Mouse (Mus musculus) spleen, embryonic (tissue): ENCODE results near the gene C130050O18Rik.

ENCODE experiments used
- CTCF ChIA-PET: fragments of 350-600 bp; sonication (Branson Sonifier 250); formaldehyde crosslinking; loops from one replicate; lab custom pipeline; 2022; lab: Charles Lee

C130050O18Rik gene

DNA sequence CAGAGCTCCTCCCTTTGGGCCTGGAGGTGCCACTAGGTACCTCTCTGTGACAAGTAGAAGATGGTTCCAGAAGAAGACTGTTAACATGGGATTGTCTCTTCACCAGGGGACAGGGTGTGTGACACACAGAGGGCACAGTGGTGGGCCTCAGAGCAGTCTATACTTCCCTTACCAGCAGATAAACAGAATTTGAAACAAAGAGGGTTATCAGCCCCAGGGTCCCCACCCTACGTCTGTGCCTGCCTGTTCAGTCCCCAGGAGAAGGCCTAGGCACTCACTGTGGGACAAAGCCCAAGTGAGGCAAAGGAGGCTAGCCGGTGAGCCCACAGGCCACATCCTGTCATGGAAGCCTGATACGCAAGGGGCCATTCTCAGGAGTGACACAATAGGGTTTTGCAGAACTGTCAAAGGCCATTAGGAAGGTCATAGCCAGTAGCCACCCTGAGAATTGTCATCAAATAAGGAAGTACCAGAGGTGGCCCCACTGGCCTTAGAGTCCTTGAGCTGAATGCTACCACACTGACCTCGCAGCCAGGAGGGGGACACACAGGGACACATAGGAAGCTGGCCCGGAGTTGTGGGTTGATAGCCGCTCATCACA is at the start of gene C130050O18Rik:
Gene C130050O18Rik (plus strand): TSS at position 480 of the 601 bp plus-strand sequence.
- CTCF ChIA-PET: interaction anchor here (0.5 to 0.8 kb wide), 2 partner anchors 63 to 80 kb away, joined by 5 read pairs; no protein-coding TSS in a partner anchor

DNA sequence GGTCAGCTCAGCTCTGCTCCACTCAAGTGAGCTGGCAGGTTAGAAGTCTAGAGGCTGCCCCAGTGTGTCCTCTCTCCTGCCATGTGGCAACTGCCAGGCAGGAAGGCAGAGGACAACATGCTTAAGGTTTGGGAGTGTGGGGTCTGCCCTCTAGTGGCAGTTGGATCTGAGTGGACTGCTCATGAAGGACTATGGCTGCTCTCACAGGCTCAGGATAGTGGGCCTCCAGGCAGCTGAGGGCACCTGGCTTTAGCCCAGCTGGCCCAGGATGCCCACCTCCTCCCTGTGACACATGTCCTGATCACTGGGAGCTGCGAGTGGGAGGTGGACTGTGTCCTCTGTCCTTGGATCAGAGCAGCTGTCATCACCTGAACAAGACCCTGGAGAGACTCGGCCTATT is 46.4 kb upstream of the C130050O18Rik start:
- CTCF ChIA-PET: no interaction called here

DNA sequence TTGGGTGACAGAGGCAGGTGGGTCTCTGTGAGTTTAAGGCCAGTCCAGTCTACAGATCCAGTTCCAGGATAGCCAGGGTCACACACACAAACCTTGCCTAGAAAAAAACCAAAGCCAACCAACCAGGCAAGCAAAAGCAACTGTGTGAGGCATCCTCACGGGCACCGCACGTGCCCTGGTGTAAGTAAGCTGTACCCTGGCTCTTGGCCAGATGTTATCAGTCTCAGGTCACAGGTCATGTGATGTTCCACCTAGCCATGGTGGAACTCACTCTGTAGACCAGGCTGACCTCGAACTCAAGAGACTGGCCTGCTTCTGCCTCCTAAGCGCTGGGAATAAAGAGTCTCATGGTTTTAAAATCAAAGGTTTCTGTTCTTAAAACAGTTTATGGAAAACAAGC is 45.8 kb upstream of the C130050O18Rik start:
- CTCF ChIA-PET: no interaction called here

DNA sequence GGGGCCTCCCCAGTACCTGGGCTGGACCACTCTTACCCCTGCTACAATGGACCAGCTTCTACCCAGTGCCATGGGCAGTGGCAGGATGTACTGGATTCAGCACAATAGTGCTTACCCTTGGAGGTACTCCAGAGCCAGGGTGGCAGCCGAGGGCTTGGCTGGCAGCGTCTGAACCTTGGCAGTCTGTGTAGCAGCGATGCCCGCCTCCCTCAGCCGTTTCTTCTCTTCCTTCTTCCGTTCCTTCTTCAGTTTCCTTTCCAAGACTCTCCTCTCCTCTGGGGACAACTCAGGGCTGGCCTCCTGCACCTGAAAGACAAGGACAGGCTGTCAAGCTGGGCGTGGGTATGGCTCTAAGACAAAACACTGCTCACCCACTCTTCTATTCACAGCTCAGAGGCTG is 41.2 kb upstream of the C130050O18Rik start:
- CTCF ChIA-PET: interaction anchor here (1.0 to 2.3 kb wide), 2 partner anchors 9 to 34 kb away, joined by 3 to 16 read pairs; no protein-coding TSS in a partner anchor

DNA sequence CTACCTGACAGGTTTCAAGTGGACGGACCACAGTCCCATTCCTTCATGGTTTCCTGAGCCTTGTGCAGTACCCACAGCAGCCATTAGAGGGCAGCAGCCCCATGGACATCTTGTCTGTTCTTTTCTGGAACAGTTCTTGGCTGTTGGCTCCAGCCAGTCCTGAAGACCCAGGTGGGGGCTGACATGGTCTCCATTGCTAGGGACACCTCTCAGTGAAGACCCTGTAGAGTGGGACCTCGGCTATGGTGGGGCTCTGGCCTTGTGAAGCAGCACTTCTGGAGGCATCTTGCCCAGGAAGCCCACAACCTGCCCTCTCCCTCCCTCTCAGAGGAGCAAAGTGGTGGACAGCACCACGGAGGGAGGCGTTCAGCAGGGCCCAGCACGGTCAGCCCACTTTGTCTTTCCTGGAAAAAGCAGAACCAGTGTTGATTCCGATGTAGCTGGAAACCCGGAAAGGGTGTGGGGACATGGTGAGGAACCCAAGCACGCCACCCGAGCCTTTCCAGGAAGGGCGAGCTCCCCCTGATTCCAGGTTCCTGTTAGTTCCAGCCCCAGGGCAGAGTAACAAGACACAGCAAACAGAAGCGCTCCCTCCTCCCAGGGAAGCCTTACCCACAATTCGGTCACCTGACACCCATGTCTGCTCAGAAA is 40.7 kb upstream of the C130050O18Rik start:
- CTCF ChIA-PET: interaction anchor here (0.6 to 2.3 kb wide), 3 partner anchors 10 to 33 kb away, joined by 3 to 16 read pairs (median 8); no protein-coding TSS in a partner anchor

DNA sequence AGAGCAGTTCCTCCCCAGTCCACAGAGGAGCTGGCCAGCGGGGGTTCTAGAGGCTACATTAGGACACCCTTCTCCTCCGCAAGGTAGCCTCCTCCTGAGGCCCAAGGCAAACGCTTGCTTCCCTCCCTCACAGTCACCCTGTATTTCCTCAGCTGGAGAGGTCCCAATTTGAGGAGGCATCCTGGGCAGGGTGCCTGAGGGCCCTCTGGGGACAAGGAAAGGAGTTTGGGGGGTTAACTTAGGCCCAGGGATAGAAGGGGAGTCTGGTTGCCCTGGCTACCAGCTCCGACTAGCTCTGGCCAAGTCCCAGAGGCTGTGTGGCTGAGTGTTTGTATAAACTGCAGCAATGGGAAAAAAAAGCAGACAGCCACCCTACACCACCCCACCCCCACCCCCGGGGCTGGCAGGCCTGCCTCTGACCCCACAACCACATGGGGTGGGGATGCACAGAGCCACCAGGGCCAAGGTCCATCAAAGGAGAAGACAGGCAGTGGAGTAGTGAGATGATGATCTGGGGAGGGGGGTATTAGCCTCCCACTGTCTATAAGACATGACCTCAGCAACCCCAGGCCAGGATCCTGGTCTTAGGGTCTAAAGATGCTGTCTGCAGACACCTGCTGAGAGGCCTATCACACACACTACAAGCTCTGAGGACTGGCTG is 40.0 kb upstream of the C130050O18Rik start:
- CTCF ChIA-PET: interaction anchor here (0.6 to 2.3 kb wide), 2 partner anchors 22 to 33 kb away, joined by 8 to 16 read pairs; no protein-coding TSS in a partner anchor

DNA sequence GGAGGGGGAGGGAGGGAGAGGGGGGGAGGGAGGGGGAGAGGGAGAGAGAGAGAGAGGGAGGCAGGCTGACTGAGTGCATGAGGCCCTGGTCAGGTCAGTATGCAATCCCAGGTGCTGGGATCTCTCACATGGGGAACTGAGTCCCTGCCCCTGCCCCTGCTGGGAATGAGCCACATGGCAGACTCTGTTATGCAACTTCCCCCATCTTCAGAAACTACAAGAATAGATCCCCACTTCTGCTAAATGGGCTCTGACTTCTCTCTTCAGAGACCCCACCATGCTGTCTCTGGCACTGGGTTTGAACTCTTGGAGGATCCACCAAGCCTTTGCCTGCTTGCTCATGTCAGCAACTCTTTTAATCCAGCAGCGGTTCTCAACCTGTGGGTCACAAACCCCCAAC is 39.3 kb upstream of the C130050O18Rik start:
- CTCF ChIA-PET: interaction anchor here (2.3 kb wide), 1 partner anchor 32 kb away, joined by 16 read pairs; no protein-coding TSS in a partner anchor

DNA sequence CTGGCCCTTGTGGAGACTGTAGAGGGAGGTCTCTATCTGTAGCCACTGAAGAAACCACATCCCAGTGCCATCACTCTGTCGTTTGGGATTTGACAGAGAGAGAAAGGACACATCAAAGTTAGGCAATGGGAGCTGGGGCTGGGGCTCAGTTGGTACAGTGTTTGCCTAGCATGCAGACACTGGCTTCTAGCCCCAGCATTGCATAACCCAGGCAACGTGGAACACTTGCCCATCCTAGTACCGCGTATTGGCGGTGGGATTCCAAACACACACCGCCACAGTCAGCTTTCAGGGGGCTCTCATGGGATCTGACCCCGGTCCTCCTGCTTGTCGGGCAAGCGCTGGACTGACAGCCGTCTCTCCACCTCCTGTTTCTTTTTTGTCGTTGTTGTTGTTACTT is 38.6 kb upstream of the C130050O18Rik start:
- CTCF ChIA-PET: interaction anchor here (1.2 kb wide), 1 partner anchor 34 kb away, joined by 3 read pairs; no protein-coding TSS in a partner anchor

DNA sequence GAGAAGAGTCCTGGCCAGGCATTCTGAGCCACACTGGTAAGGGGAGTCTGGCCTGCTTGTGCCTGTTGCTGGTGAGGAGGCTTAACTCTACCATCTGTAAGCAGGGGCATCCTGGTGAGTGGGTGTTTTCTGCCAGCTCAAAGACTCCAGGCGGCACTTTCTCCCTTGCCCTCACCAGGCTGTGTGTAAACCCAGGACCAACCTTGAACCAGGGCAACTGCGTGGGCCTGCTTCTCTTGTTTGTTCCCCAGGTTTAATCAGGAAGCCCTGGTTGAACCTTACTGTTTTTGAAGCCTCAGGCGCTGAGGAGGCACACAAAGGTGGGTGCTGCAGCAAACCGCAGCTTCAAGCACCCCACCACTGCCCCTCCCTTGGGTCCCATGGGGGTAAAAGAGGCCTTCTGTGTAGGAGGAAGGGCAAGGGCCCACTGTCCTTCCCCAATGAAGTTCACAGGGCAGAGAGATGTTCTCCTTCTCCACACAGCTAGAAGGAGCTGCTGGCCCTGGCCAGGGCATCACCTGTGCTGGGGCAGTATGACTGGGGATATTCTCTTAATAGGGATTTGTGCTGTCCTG is 37.1 kb upstream of the C130050O18Rik start:
- CTCF ChIA-PET: interaction anchor here (0.6 kb wide), 1 partner anchor 91 kb away, joined by 3 read pairs; no protein-coding TSS in a partner anchor

DNA sequence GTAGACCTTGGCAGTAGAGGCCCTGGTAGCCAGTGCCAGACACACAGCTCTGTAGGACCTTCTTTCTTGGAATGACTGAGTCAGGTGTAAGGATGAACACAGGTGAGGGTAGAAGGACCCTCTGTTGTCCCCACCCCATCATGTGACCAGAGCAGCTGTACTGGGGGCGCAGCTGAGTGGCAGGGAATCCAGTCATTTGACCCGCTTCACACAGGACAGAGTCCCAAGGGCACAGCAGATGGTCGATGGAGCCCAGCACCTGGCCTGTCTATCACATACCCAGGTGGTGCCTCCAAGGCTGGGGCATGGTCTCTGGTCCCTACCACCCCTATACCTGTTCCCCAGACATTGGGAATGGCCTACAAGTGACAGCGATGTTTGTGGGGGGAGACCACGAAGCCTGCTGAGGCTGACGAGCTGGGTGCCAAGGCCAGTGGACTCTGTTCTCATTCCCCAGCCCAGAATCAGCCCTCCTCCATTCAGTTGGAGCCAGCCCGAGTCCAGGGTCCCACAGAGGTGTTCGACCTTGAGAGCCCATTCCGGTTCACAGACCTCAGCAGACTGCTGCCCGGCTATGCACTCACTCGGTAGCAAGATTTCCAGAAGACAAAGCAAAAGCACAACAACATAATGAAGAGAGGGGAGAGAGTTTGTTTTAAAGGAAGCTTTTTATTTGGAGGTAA is 36.3 kb upstream of the C130050O18Rik start:
- CTCF ChIA-PET: interaction anchor here (0.6 kb wide), 1 partner anchor 90 kb away, joined by 3 read pairs; no protein-coding TSS in a partner anchor

DNA sequence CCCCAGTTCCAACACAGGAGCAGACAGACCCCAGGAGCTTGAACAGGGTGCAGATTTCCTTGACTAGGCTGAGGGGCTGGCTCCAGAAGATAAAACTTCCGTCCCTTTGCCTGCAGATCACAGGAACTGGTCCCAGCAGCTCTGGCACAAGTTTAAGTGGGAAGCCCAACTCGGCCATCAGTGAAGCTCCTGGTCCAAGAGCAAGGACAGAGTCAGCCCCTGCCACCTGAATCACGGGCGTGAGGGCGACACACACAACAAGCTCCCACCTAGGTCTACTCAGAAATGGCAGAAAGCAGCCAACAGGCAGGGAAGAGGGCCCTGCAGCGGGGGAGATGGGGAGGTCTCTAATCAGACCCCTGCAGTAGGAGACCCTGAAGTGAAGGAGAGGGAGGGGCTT is 34.7 kb upstream of the C130050O18Rik start:
- CTCF ChIA-PET: interaction anchor here (0.6 to 2.0 kb wide), 3 partner anchors 26 to 1501 kb away, joined by 7 to 20 read pairs (median 13); no protein-coding TSS in a partner anchor

DNA sequence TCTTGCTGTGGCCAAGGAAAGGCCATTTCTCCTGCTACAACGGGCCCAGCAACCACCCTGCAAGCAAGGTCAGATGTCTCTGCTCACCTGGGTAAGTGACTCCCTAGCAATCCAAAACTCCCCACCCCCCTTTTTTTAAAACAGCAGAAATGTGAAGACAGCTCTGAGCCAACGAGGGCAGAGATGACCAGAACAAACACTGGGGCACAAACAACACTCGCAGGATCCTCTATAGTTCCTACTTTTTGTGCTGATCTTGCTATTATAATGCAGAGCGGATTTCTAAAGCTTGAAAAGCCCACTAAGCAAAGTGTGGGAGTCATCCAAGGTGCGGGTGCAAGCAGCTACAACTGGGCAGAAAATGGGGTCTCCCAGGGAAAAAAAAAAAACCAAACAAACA is 34.0 kb upstream of the C130050O18Rik start:
- CTCF ChIA-PET: interaction anchor here (0.9 to 2.0 kb wide), 3 partner anchors 12 to 27 kb away, joined by 3 to 20 read pairs (median 7); no protein-coding TSS in a partner anchor

DNA sequence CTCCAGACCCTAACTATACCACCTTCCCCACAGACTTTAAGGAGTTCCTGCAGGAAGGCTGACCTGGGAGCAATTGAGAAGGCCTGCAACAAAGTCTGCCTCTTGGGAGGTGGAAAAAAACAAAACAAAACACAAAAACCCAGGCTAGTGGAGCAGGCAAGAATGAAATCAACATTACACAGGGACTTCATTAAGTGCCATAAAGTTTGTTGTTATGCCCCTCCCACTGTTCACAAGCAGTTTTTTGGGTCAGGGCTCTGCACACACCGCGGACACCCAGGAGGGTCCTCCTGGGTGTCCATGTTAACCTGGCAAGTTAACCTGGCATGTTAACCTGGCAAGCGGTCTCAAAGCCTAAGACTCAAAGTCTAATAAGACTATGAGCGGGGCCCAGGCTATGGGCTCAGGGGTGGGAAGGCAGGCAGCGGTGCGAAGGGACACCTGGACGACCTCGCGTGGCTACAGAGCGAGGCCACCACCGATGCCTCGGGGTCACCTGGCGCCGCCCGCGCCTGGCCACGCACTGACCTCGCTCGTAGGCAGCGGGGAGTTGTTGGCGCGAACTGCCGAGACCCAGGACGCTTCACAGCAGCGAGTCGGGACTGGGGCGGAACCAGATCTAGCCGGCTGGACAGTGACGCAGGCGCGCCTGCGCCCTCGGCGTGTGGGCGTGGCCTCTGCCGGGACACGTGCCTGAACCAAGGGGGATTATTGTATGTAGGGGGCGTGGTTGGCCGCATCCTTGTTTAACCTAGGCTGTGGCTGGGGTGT is 33.3 kb upstream of the C130050O18Rik start:
- CTCF ChIA-PET: interaction anchor here (0.9 to 2.0 kb wide), 2 partner anchors 11 to 26 kb away, joined by 3 to 7 read pairs; no protein-coding TSS in a partner anchor

DNA sequence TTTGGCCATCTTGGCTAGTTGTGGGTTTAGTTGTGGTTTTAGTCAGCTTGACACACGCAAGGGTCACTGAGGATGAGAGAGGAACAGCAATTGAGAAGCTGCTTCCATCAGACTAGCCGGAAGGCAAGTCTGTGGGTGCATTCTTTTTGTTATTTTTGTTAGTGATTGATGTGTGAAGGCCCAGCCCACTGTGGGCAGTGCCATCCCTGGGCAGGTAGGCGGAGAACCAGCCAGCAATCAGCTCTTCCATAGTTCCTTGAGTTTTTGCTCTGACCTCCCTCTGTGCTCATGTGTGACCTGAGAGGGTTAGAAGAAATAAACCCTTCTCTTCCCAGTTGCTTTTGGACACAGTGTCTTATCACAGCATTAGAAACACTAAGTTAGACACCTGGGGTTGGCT is 32.0 kb upstream of the C130050O18Rik start:
- CTCF ChIA-PET: interaction anchor here (0.6 to 0.7 kb wide), 2 partner anchors 14 to 535 kb away, joined by 3 to 11 read pairs; no protein-coding TSS in a partner anchor

DNA sequence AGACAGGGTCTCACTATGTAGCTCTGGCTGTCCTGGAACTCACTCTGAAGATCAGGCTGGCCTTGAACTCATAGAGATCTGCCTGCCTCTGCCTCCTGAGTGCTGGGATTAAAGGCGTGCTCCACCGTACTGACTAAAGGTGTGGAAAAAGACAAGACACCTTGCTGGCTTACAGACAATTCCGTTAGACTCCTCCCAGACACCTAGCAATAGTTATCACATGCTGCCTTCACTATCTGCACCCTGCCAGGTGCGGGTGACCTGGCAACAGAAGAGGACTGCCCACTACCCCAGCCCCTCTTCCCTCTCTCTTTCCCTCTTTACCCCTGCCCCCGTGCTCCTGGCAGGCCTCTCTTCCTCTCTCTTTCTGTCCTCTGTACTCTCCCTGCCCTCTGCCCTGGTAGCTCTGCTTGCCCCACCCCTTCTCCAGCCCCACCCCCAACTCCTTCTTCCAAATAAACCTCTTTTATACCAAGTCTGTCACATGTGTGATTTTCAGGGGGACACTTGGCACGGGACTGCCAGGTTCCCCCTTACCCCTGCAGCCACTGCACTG is 31.1 kb upstream of the C130050O18Rik start:
- CTCF ChIA-PET: no interaction called here

DNA sequence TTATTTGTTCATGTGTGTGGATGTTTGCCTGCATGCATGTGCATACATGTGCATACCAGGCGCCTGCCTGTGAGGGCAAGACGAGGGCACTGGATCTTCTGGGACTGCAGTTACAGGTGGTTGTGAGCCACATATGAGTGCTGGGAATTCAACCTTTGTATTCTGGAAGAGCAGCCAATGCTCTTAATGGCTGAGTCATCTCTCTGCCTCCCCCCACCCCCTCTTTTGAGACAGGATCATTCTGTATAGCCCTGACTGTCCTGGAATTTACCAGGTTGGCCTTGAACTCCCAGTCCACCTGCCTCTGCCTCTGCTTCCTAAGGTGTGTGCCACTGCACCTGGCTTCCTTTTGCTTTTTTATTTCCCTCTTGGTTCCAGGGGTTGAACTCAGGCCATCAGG is 30.2 kb upstream of the C130050O18Rik start:
- CTCF ChIA-PET: interaction anchor here (0.8 kb wide), 1 partner anchor 19 kb away, joined by 4 read pairs; no protein-coding TSS in a partner anchor

DNA sequence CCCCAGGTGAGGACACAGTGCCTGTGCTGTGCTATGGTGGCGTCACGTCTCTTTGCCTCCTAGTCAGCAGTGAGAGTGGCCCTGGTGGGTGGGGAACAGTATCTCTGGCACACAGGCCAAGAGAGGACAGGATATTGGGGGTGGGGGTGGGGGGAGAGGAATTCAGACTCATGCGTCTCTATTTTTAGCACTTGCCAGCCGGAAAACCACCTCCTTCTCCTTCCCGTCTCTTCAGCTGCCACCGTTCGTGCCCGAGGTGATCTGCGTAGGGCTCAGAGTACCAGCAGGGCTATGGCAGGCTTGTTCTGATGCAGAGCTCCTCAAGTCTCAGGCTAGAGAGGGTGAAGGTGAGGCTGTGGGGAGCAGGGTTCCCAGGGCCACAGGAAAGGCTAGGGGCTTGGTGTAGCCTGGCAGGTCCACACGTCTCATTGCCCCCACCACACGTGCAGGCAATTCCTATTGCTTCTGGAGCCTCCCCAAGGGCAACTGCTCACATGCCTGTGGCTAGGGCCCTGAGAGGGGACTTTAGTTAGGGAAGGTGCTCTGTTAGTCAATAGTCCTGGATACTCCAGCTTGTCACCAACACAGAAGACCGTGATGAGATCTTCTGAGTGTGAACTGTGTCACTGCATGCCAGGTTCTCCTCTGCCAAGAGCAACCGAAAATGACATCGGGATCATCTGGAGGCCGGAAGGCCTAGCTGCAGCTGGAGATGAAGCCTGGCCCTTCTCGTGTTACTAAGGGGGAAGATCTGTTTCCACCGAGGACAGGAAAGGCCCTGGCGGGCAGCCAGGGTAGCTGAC is 27.4 kb upstream of the C130050O18Rik start, which contains the start of gene Gpr146:
Gene Gpr146 (plus strand): TSS at position 230 of the 803 bp plus-strand sequence.
- CTCF ChIA-PET: no interaction called here

DNA sequence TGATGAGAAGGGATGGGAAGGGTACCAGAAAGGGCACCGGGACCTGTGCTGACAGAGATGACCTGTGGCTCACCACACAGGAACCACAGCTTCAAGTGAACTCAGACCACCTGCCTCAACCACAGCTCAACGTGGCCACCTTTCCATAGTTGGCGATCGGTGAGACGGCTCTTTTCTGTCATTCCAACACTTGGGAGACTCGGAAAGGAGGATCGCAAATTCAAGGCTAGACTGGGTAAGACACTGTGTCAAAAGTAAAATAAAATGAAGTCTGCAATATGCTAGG is 26.9 kb upstream of the C130050O18Rik start:
- CTCF ChIA-PET: no interaction called here
